Mouse (Mus musculus): Measurements from ENCODE around the gene Ccnd3. TPM values are rescaled to one million over a fixed set of nuclear protein-coding genes. Genes with fewer than 3 reads are reported as not detected.
A peak's percentile ranks its signal among the peaks of the same experiment; 100 is the strongest.

Ccnd3 gene
- polyA plus RNA-seq, 1 experiment from 2014 or later = 428 TPM

DNA sequence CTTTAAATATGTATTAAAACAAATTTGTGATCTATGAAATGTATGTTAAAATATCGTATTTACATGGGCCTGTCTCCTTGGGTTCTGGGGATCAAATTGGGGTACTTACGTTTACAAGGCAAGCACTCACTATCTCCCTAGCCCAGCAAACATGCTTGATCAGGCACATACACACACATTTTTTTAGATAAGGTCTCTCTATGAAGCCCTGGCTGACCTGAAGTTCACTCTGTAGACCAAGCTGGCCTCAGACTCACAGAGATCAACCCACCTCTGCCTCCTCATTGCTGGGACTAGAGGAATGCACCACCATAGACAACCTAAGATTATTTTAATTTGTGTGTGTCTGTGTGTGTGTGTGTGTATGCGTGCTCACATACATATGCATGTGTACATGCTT lies 63.5 kb downstream of the Ccnd3 start:
- Histone ChIP-seq H3K4me1 (ENCODE audit: control insufficient read depth, insufficient read depth, low read length) (no peaks in the 10 kb centered on the region), H3K9ac (replicated peaks; ENCODE audit: low read depth, low read length) (no peak overlapping the region)
- WGBS = 96% methylated on average over 3 of the region's 3 CpGs

DNA sequence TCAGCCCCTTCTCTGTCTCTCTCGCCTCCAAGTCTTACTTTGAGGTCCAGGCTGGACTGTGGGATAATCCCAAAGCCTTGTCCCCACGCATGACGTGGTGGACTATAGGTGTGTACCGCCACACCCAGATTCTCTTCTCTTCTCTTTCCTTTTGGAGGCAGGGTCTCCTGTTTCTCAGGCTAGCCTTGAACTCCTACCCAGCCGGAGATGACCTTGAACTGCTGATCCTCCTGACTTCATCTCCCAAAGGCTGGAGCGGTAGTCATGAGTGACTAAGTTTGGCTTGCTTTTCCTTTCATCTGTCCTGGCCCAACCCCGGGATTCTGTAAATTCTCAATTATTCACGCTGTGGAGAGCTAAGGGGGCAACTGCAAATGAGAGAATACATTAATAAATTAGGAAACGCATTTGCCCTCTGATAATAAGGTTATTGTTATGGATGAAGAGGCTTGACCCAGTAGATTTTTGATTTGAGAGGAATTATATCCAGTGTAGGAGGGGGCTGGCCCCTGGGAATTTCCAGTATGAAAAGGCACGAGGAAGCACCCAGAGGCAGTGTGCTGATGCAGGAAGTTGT lies 64.2 kb downstream of the Ccnd3 start:
- no peaks in the 10 kb centered on the region for H3K9me3 ChIP-seq (ENCODE audit: control insufficient read depth, low read depth, low read length)
- no peak overlapping the region for H3K27ac ChIP-seq (ENCODE audit: low read length)
- no peak for ATAC-seq (ENCODE audit: insufficient number of reproducible peaks, insufficient read depth, low FRiP score, low read depth)
- H3K27me3 ChIP-seq (ENCODE audit: control insufficient read depth, insufficient read depth, low read length) = no peaks in the 10 kb centered on the region
- H3K4me3 ChIP-seq (ENCODE audit: low read depth, low read length) = no peak overlapping the region
- no peak overlapping the region for H3K9ac ChIP-seq (replicated peaks; ENCODE audit: low read depth, low read length)
- H3K4me1 ChIP-seq (ENCODE audit: control insufficient read depth, insufficient read depth, low read length) = no peaks in the 10 kb centered on the region
- no peaks in the 10 kb centered on the region for H3K36me3 ChIP-seq (ENCODE audit: control insufficient read depth, insufficient read depth, low read length)
- no peak overlapping the region for H3K4me2 ChIP-seq (replicated peaks; ENCODE audit: low read depth, low read length)
- 89% methylated on average over 10 of the region's 10 CpGs for WGBS

More for the DNA sequence above, 63.5 kb downstream of the Ccnd3 start:
- ATAC-seq (ENCODE audit: insufficient number of reproducible peaks, insufficient read depth, low FRiP score, low read depth) = 0 out of 2 replicates have a peak, but pooled peaks have one; percentile 49
- H3K36me3 ChIP-seq (ENCODE audit: control insufficient read depth, insufficient read depth, low read length) = no peaks in the 10 kb centered on the region
- no peaks in the 10 kb centered on the region for H3K27me3 ChIP-seq (ENCODE audit: control insufficient read depth, insufficient read depth, low read length)
- H3K4me3 ChIP-seq (ENCODE audit: low read depth, low read length) = no peak overlapping the region
- H3K27ac ChIP-seq (ENCODE audit: low read length) = no peak overlapping the region
- H3K4me2 ChIP-seq (replicated peaks; ENCODE audit: low read depth, low read length) = no peak overlapping the region
- no peaks in the 10 kb centered on the region for H3K9me3 ChIP-seq (ENCODE audit: control insufficient read depth, low read depth, low read length)

DNA sequence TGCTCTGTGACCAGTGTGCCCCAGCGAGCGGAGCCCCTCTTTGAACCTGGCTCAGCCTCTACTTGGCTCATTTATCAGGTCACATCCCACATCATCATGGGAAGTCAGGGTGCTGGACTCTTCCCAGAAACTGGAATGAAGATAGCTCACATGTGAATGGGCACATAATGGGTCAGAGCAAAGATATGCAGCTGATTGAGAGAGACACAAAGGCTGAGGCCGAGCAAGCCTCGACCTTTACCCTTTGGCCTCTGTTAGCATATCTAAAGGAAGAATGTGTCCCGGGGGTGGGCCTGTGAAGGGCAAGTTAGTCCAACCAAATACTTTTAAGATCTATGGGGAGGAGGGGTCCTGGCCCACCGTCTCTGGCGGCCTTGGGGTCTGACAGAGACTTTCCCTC lies 66.8 kb downstream of the Ccnd3 start:
- Histone ChIP-seq H3K9ac (replicated peaks; ENCODE audit: low read depth, low read length) (no peak overlapping the region), H3K27ac (ENCODE audit: low read length) (no peak overlapping the region), H3K4me1 (ENCODE audit: control insufficient read depth, insufficient read depth, low read length) (no peaks in the 10 kb centered on the region), H3K4me2 (replicated peaks; ENCODE audit: low read depth, low read length) (no peak overlapping the region), H3K36me3 (ENCODE audit: control insufficient read depth, insufficient read depth, low read length) (no peaks in the 10 kb centered on the region), H3K9me3 (ENCODE audit: control insufficient read depth, low read depth, low read length) (no peaks in the 10 kb centered on the region), H3K27me3 (ENCODE audit: control insufficient read depth, insufficient read depth, low read length) (no peaks in the 10 kb centered on the region), H3K4me3 (ENCODE audit: low read depth, low read length) (no peak overlapping the region)
- WGBS = 43% methylated on average over 7 of the region's 7 CpGs
- no peak for ATAC-seq (ENCODE audit: insufficient number of reproducible peaks, insufficient read depth, low FRiP score, low read depth)

DNA sequence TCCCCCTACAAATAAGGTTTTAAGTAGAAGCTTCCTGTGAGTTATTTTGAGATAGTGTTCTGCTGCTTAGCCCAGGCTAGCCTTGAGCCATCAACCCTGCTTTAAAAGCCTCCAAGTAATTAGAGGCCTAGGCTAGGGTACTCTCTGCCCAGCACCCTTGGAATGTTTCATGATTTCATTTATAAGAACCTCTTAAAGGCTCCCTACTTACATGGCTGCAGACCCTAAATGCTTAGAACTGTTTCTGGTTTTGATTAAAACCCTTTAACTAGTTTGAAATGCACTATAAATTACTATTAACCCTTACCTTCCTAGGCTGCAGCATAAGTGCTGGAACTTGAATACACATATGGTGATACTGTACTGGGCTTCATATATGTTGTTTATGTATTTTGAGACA lies 67.6 kb downstream of the Ccnd3 start:
- H3K9me3 ChIP-seq (ENCODE audit: control insufficient read depth, low read depth, low read length) = no peaks in the 10 kb centered on the region
- no peak for ATAC-seq (ENCODE audit: insufficient number of reproducible peaks, insufficient read depth, low FRiP score, low read depth)
- H3K4me2 ChIP-seq (replicated peaks; ENCODE audit: low read depth, low read length) = no peak overlapping the region
- no peak overlapping the region for H3K27ac ChIP-seq (ENCODE audit: low read length)
- H3K27me3 ChIP-seq (ENCODE audit: control insufficient read depth, insufficient read depth, low read length) = no peaks in the 10 kb centered on the region
- H3K36me3 ChIP-seq (ENCODE audit: control insufficient read depth, insufficient read depth, low read length) = no peaks in the 10 kb centered on the region
- no peaks in the 10 kb centered on the region for H3K4me1 ChIP-seq (ENCODE audit: control insufficient read depth, insufficient read depth, low read length)
- no peak overlapping the region for H3K9ac ChIP-seq (replicated peaks; ENCODE audit: low read depth, low read length)
- no peak overlapping the region for H3K4me3 ChIP-seq (ENCODE audit: low read depth, low read length)

DNA sequence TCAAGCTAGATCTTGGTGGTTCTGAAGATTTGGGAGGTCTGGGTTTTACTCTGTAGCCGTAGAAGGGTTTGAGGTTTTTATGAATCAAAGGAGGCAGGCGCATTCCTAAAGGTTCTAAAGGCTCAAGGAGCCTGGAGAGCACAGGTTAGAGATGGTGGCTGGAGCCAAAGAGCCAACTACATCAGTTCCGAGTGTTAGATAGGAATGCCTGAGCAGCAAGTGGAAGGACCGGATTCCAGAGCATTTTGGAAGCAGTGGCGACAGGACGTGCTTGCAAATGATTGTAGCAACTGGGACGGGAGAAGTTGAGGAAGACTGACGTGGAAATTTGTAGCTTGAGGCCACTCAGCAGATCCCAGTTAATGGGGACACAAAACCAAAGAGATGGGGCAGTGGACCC lies 69.2 kb downstream of the Ccnd3 start:
- H3K9ac ChIP-seq (replicated peaks; ENCODE audit: low read depth, low read length) = no peak overlapping the region
- H3K36me3 ChIP-seq (ENCODE audit: control insufficient read depth, insufficient read depth, low read length) = no peaks in the 10 kb centered on the region
- 60% methylated on average over 8 of the region's 8 CpGs for WGBS
- no peak overlapping the region for H3K27ac ChIP-seq (ENCODE audit: low read length)
- H3K4me1 ChIP-seq (ENCODE audit: control insufficient read depth, insufficient read depth, low read length) = no peaks in the 10 kb centered on the region
- no peaks in the 10 kb centered on the region for H3K9me3 ChIP-seq (ENCODE audit: control insufficient read depth, low read depth, low read length)
- H3K4me2 ChIP-seq (replicated peaks; ENCODE audit: low read depth, low read length) = no peak overlapping the region
- ATAC-seq (ENCODE audit: insufficient number of reproducible peaks, insufficient read depth, low FRiP score, low read depth) = no peak
- H3K27me3 ChIP-seq (ENCODE audit: control insufficient read depth, insufficient read depth, low read length) = no peaks in the 10 kb centered on the region
- H3K4me3 ChIP-seq (ENCODE audit: low read depth, low read length) = no peak overlapping the region

DNA sequence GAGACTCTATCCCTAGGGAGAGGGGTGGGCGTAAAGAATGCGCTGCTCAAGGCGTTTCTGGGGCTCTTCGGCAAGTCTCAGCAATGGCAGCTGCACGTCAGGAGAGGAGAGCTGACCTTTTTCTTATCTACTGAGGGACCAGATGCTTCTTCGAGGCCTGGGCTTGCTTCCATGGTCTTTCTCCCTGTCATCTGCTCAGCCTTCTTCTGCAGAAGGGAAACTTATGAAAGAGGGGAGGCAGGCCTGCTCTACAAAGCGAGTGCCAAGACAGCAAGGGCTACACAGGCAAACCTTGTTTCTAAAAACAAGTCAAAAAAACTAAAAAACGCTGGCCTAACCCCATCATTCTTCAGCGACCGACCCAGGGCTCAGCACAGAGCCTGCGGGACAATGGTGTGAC lies 70.0 kb downstream of the Ccnd3 start:
- Histone ChIP-seq H3K27me3 (ENCODE audit: control insufficient read depth, insufficient read depth, low read length) (no peaks in the 10 kb centered on the region), H3K9me3 (ENCODE audit: control insufficient read depth, low read depth, low read length) (no peaks in the 10 kb centered on the region), H3K9ac (replicated peaks; ENCODE audit: low read depth, low read length) (no peak overlapping the region), H3K4me2 (replicated peaks; ENCODE audit: low read depth, low read length) (no peak overlapping the region), H3K27ac (ENCODE audit: low read length) (no peak overlapping the region), H3K4me1 (ENCODE audit: control insufficient read depth, insufficient read depth, low read length) (no peaks in the 10 kb centered on the region), H3K4me3 (ENCODE audit: low read depth, low read length) (no peak overlapping the region), H3K36me3 (ENCODE audit: control insufficient read depth, insufficient read depth, low read length) (no peaks in the 10 kb centered on the region)
- ATAC-seq (ENCODE audit: insufficient number of reproducible peaks, insufficient read depth, low FRiP score, low read depth) = no peak
- 64% methylated on average over 11 of the region's 11 CpGs for WGBS

DNA sequence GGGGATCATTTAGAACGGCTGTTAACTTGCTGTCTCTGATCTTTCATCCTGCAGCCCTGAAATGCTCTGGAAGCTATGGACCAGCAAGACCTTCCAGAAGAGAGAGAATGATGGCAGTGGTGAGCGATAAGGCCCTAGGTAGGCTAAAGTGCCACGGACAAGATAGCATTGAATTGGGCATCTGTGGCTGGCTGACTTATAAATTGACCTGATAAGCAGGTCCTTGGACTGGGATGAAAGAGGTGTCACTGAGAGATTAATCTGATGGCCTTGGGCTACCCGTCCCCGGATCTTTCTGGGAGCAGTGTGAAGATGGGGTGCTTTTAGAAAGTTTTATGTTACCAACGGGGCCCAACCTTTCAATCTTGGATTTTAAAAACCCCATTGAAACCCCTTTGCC lies 73.8 kb downstream of the Ccnd3 start:
- Histone ChIP-seq H3K4me1 (ENCODE audit: control insufficient read depth, insufficient read depth, low read length) (no peaks in the 10 kb centered on the region), H3K9me3 (ENCODE audit: control insufficient read depth, low read depth, low read length) (no peaks in the 10 kb centered on the region), H3K9ac (replicated peaks; ENCODE audit: low read depth, low read length) (no peak overlapping the region), H3K36me3 (ENCODE audit: control insufficient read depth, insufficient read depth, low read length) (no peaks in the 10 kb centered on the region), H3K27me3 (ENCODE audit: control insufficient read depth, insufficient read depth, low read length) (no peaks in the 10 kb centered on the region), H3K27ac (ENCODE audit: low read length) (no peak overlapping the region), H3K4me2 (replicated peaks; ENCODE audit: low read depth, low read length) (no peak overlapping the region), H3K4me3 (ENCODE audit: low read depth, low read length) (no peak overlapping the region)
- ATAC-seq (ENCODE audit: insufficient number of reproducible peaks, insufficient read depth, low FRiP score, low read depth) = no peak
- 86% methylated on average over 6 of the region's 6 CpGs for WGBS

DNA sequence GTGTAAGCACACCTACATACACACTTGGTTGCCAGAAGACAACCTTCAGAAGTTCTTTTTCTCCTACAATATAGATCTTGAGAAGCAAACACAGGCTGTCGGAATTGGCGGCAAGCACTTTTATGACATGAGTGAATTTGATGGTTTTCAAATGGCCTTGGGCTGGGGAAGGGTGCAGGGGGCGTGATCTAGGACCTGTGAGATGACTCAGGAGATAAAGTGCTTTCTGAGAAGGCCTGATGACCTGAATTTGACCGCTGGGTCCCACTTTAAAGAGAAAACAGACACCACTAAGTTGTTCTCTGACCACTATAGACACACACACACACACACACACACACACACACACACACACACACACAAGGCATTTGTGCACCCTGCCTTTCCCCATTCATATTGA lies 76.1 kb downstream of the Ccnd3 start:
- H3K27me3 ChIP-seq (ENCODE audit: control insufficient read depth, insufficient read depth, low read length) = no peaks in the 10 kb centered on the region
- H3K36me3 ChIP-seq (ENCODE audit: control insufficient read depth, insufficient read depth, low read length) = no peaks in the 10 kb centered on the region
- 90% methylated on average over 4 of the region's 4 CpGs for WGBS
- H3K4me1 ChIP-seq (ENCODE audit: control insufficient read depth, insufficient read depth, low read length) = no peaks in the 10 kb centered on the region
- ATAC-seq (ENCODE audit: insufficient number of reproducible peaks, insufficient read depth, low FRiP score, low read depth) = no peak
- no peak overlapping the region for H3K9ac ChIP-seq (replicated peaks; ENCODE audit: low read depth, low read length)
- H3K4me2 ChIP-seq (replicated peaks; ENCODE audit: low read depth, low read length) = no peak overlapping the region
- H3K4me3 ChIP-seq (ENCODE audit: low read depth, low read length) = no peak overlapping the region
- no peaks in the 10 kb centered on the region for H3K9me3 ChIP-seq (ENCODE audit: control insufficient read depth, low read depth, low read length)
- no peak overlapping the region for H3K27ac ChIP-seq (ENCODE audit: low read length)

DNA sequence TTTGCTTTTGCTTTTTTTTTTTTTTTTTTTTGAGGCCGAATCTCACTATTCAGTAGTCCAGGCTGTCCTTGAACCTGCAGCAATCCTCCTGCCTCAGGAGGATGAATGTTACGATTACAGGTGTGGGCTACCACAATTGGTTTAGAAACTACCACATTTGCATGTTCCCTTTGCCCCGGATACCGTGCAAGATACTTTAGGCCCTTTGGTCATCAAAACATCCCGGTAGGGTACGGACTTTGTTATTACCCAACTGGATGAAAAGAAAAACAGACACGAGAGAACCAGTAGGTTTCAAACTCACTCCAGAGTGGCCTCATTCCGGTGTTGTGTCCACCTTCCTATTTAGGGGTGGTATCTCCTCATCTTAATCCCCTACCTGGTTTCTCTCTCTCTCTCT lies 83.7 kb downstream of the Ccnd3 start:
- 86% methylated on average over 8 of the region's 8 CpGs for WGBS
- Histone ChIP-seq H3K9ac (replicated peaks; ENCODE audit: low read depth, low read length) (no peak overlapping the region), H3K4me3 (ENCODE audit: low read depth, low read length) (no peak overlapping the region), H3K27ac (ENCODE audit: low read length) (no peak overlapping the region), H3K4me2 (replicated peaks; ENCODE audit: low read depth, low read length) (no peak overlapping the region), H3K4me1 (ENCODE audit: control insufficient read depth, insufficient read depth, low read length) (no peaks in the 10 kb centered on the region; the same call in 1 of the 2 replicates), H3K27me3 (ENCODE audit: control insufficient read depth, insufficient read depth, low read length) (no peaks in the 10 kb centered on the region), H3K36me3 (ENCODE audit: control insufficient read depth, insufficient read depth, low read length) (no peaks in the 10 kb centered on the region), H3K9me3 (ENCODE audit: control insufficient read depth, low read depth, low read length) (no peaks in the 10 kb centered on the region)
- ATAC-seq (ENCODE audit: insufficient number of reproducible peaks, insufficient read depth, low FRiP score, low read depth) = no peak

All from stomach, embryonic 14.5 days (tissue).